Mouse (Mus musculus): ENCODE measurements around the gene Piwil4.

- TF ChIP-seq CTCF (IDR thresholded peaks at IDR 0.05; ENCODE audit: low read depth) (no peak), EP300 (IDR thresholded peaks at IDR 0.05; ENCODE audit: low read depth) (no peak)
Observed at GRCm38 (mm10) chr9:14769811-14770210, 29.3 kb upstream of the Piwil4 start.
